Mouse (Mus musculus): Measurements from ENCODE around the gene Nxpe3. TPM values are rescaled to one million over a fixed set of nuclear protein-coding genes. Genes with fewer than 3 reads are reported as not detected.

Nxpe3 gene
- polyA plus RNA-seq, 1 experiment from 2014 or later: 0.99 TPM

GRCm38 (mm10) chr16:55914716-55915115 lies 19.6 kb upstream of the Nxpe3 start:
- no peak overlapping the region for H3K27ac ChIP-seq (ENCODE audit: low read depth, low read length)
- peaks cover 17% of the 10 kb centered on the region for H3K36me3 ChIP-seq (ENCODE audit: control insufficient read depth, insufficient read depth, low read length)
- no peak overlapping the region for H3K9ac ChIP-seq (ENCODE audit: low read depth, low read length)
- no peaks in the 10 kb centered on the region for H3K9me3 ChIP-seq (replicated peaks; ENCODE audit: control insufficient read depth, low read length)
- no peaks in the 10 kb centered on the region for H3K27me3 ChIP-seq (ENCODE audit: control insufficient read depth, insufficient read depth, low read length)
- 94% methylated on average over 7 of the region's 7 CpGs for WGBS (ENCODE audit: insufficient replicate concordance)
- no peak overlapping the region for H3K4me2 ChIP-seq
- H3K4me3 ChIP-seq (ENCODE audit: low read depth, low read length): no peak overlapping the region
- no peak for ATAC-seq (replicated peaks; ENCODE audit: insufficient number of reproducible peaks, low FRiP score, low TSS enrichment)
- no peaks in the 10 kb centered on the region for H3K4me1 ChIP-seq (ENCODE audit: control insufficient read depth, insufficient read depth, low read length)

GRCm38 (mm10) chr16:55910208-55910793 lies 15.2 kb upstream of the Nxpe3 start:
- no peaks in the 10 kb centered on the region for H3K4me1 ChIP-seq (ENCODE audit: control insufficient read depth, insufficient read depth, low read length)
- no peak overlapping the region for H3K9ac ChIP-seq (ENCODE audit: low read depth, low read length)
- no peak overlapping the region for H3K4me3 ChIP-seq (ENCODE audit: low read depth, low read length)
- peak; percentile 63; the same call in 1 of the 2 replicates for ATAC-seq (replicated peaks; ENCODE audit: insufficient number of reproducible peaks, low FRiP score, low TSS enrichment)
- no peaks in the 10 kb centered on the region for H3K9me3 ChIP-seq (replicated peaks; ENCODE audit: control insufficient read depth, low read length)
- peaks cover 22% of the 10 kb centered on the region for H3K36me3 ChIP-seq (ENCODE audit: control insufficient read depth, insufficient read depth, low read length)
- H3K27me3 ChIP-seq (ENCODE audit: control insufficient read depth, insufficient read depth, low read length): no peaks in the 10 kb centered on the region
- no peak overlapping the region for H3K4me2 ChIP-seq
- no peak overlapping the region for H3K27ac ChIP-seq (ENCODE audit: low read depth, low read length)
- 91% methylated on average over 10 of the region's 10 CpGs for WGBS (ENCODE audit: insufficient replicate concordance)

GRCm38 (mm10) chr16:55906928-55907679 lies 12.0 kb upstream of the Nxpe3 start:
- ATAC-seq (replicated peaks; ENCODE audit: insufficient number of reproducible peaks, low FRiP score, low TSS enrichment): no peak
- H3K36me3 ChIP-seq (ENCODE audit: control insufficient read depth, insufficient read depth, low read length): peaks cover 11% of the 10 kb centered on the region
- H3K27ac ChIP-seq (ENCODE audit: low read depth, low read length): no peak overlapping the region
- no peaks in the 10 kb centered on the region for H3K4me1 ChIP-seq (ENCODE audit: control insufficient read depth, insufficient read depth, low read length)
- no peaks in the 10 kb centered on the region for H3K27me3 ChIP-seq (ENCODE audit: control insufficient read depth, insufficient read depth, low read length)
- 88% methylated on average over 5 of the region's 5 CpGs for WGBS (ENCODE audit: insufficient replicate concordance)
- H3K4me3 ChIP-seq (ENCODE audit: low read depth, low read length): no peak overlapping the region
- no peaks in the 10 kb centered on the region for H3K9me3 ChIP-seq (replicated peaks; ENCODE audit: control insufficient read depth, low read length)
- no peak overlapping the region for H3K4me2 ChIP-seq
- H3K9ac ChIP-seq (ENCODE audit: low read depth, low read length): no peak overlapping the region

- Histone ChIP-seq H3K36me3 (ENCODE audit: control insufficient read depth, insufficient read depth, low read length) (peaks cover 8% of the 10 kb centered on the region), H3K9me3 (replicated peaks; ENCODE audit: control insufficient read depth, low read length) (no peaks in the 10 kb centered on the region), H3K4me3 (ENCODE audit: low read depth, low read length) (no peak overlapping the region), H3K4me2 (no peak overlapping the region), H3K4me1 (ENCODE audit: control insufficient read depth, insufficient read depth, low read length) (no peaks in the 10 kb centered on the region), H3K27me3 (ENCODE audit: control insufficient read depth, insufficient read depth, low read length) (no peaks in the 10 kb centered on the region), H3K27ac (ENCODE audit: low read depth, low read length) (no peak overlapping the region), H3K9ac (ENCODE audit: low read depth, low read length) (no peak overlapping the region)
- ATAC-seq (replicated peaks; ENCODE audit: insufficient number of reproducible peaks, low FRiP score, low TSS enrichment): no peak
- WGBS (ENCODE audit: insufficient replicate concordance): 87% methylated on average over 25 of the region's 25 CpGs
Measured at GRCm38 (mm10) chr16:55905370-55905769, 10.3 kb upstream of the Nxpe3 start.

GRCm38 (mm10) chr16:55901839-55902756 lies 7.0 kb upstream of the Nxpe3 start:
- Histone ChIP-seq H3K27ac (ENCODE audit: low read depth, low read length) (no peak overlapping the region), H3K4me1 (ENCODE audit: control insufficient read depth, insufficient read depth, low read length) (peaks cover 6% of the 10 kb centered on the region; the same call in 1 of the 2 replicates), H3K4me2 (no peak overlapping the region), H3K9me3 (replicated peaks; ENCODE audit: control insufficient read depth, low read length) (no peaks in the 10 kb centered on the region), H3K36me3 (ENCODE audit: control insufficient read depth, insufficient read depth, low read length) (peaks cover 3% of the 10 kb centered on the region), H3K4me3 (ENCODE audit: low read depth, low read length) (no peak overlapping the region), H3K27me3 (ENCODE audit: control insufficient read depth, insufficient read depth, low read length) (no peaks in the 10 kb centered on the region), H3K9ac (ENCODE audit: low read depth, low read length) (no peak overlapping the region)
- ATAC-seq (replicated peaks; ENCODE audit: insufficient number of reproducible peaks, low FRiP score, low TSS enrichment): no peak
- 80% methylated on average over 14 of the region's 14 CpGs for WGBS (ENCODE audit: insufficient replicate concordance)

- 71% methylated on average over 9 of the region's 9 CpGs for WGBS (ENCODE audit: insufficient replicate concordance)
- no peak overlapping the region for H3K4me2 ChIP-seq
- no peaks in the 10 kb centered on the region for H3K36me3 ChIP-seq (ENCODE audit: control insufficient read depth, insufficient read depth, low read length)
- H3K9ac ChIP-seq (ENCODE audit: low read depth, low read length): no peak overlapping the region
- H3K27ac ChIP-seq (ENCODE audit: low read depth, low read length): no peak overlapping the region
- no peak overlapping the region for H3K4me3 ChIP-seq (ENCODE audit: low read depth, low read length)
- H3K27me3 ChIP-seq (ENCODE audit: control insufficient read depth, insufficient read depth, low read length): no peaks in the 10 kb centered on the region
- H3K9me3 ChIP-seq (replicated peaks; ENCODE audit: control insufficient read depth, low read length): no peaks in the 10 kb centered on the region
- 0 out of 2 replicates have a peak, but pooled peaks have one; percentile 14 for ATAC-seq (replicated peaks; ENCODE audit: insufficient number of reproducible peaks, low FRiP score, low TSS enrichment)
- peaks cover 19% of the 10 kb centered on the region for H3K4me1 ChIP-seq (ENCODE audit: control insufficient read depth, insufficient read depth, low read length)
Measured at GRCm38 (mm10) chr16:55898385-55899002, 3.4 kb upstream of the Nxpe3 start.

GRCm38 (mm10) chr16:55895651-55896095 lies 588 bp upstream of the Nxpe3 start:
- Histone ChIP-seq H3K27ac (ENCODE audit: low read depth, low read length) (peak overlapping the region; percentile 57; the same call in 1 of the 2 replicates), H3K27me3 (ENCODE audit: control insufficient read depth, insufficient read depth, low read length) (no peaks in the 10 kb centered on the region), H3K4me2 (peak overlapping the region; percentile 86), H3K4me1 (ENCODE audit: control insufficient read depth, insufficient read depth, low read length) (peaks cover 23% of the 10 kb centered on the region), H3K36me3 (ENCODE audit: control insufficient read depth, insufficient read depth, low read length) (no peaks in the 10 kb centered on the region), H3K9me3 (replicated peaks; ENCODE audit: control insufficient read depth, low read length) (no peaks in the 10 kb centered on the region), H3K9ac (ENCODE audit: low read depth, low read length) (peak overlapping the region; percentile 75), H3K4me3 (ENCODE audit: low read depth, low read length) (peak overlapping the region; percentile 78)
- WGBS (ENCODE audit: insufficient replicate concordance): 4% methylated on average over 9 of the region's 9 CpGs
- ATAC-seq (replicated peaks; ENCODE audit: insufficient number of reproducible peaks, low FRiP score, low TSS enrichment): no peak

- Histone ChIP-seq H3K9me3 (replicated peaks; ENCODE audit: control insufficient read depth, low read length) (no peaks in the 10 kb centered on the region), H3K4me3 (ENCODE audit: low read depth, low read length) (peak overlapping the region; percentile 78), H3K27ac (ENCODE audit: low read depth, low read length) (no peak overlapping the region), H3K4me2 (peak overlapping the region; percentile 86), H3K36me3 (ENCODE audit: control insufficient read depth, insufficient read depth, low read length) (no peaks in the 10 kb centered on the region), H3K4me1 (ENCODE audit: control insufficient read depth, insufficient read depth, low read length) (peaks cover 23% of the 10 kb centered on the region), H3K9ac (ENCODE audit: low read depth, low read length) (peak overlapping the region; percentile 75), H3K27me3 (ENCODE audit: control insufficient read depth, insufficient read depth, low read length) (no peaks in the 10 kb centered on the region)
- WGBS (ENCODE audit: insufficient replicate concordance): 3% methylated on average over 4 of the region's 4 CpGs
- ATAC-seq (replicated peaks; ENCODE audit: insufficient number of reproducible peaks, low FRiP score, low TSS enrichment): no peak
Measured at GRCm38 (mm10) chr16:55894536-55894892, 571 bp downstream of the Nxpe3 start.

Measured in heart, embryonic 11.5 days (tissue).